Mouse (Mus musculus) CH12F3 (cell line): ENCODE data around the gene Kifc5b.
"Not testable (repeated sequence)": the region's sequence is repeated elsewhere in the genome, so short reads cannot be mapped to it uniquely, and the experiment has no call there.

Experiments used
- in situ Hi-C: fragments of 300-500 bp; cut with MboI; formaldehyde crosslinking; loops from 2 replicates; pipeline ENCODE4 v1.14.3; 2020; ENCODE audit warnings: low sequenced_read_pairs

Kifc5b gene

GRCm38 (mm10) chr17:26916711-26917482 lies at the start of gene Kifc5b:
Gene Kifc5b (plus strand): TSS chr17:26917091.
- in situ Hi-C loops: no loop called here

- in situ Hi-C loops: no loop called here
Observed at GRCm38 (mm10) chr17:26868756-26869155, 48.1 kb upstream of the Kifc5b start.

DNA sequence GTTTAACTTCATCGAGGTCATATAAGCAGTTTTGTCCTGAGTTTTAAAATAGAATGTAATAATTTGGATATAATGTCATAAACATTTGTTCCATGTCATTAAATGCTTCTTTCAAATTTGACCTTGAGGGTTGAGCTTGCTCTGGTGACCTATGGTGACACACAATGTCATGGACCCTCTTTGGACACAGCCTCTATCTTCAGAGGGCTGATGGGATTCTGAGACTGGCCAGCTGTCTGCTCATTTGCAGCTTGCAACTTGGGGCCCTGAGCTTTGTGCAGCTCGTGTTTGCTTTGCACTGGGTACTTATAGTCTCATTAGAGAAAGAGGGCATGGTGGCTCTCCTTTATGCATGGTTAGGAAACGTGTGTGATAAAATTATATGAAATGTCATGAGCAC lies 44.0 kb upstream of the Kifc5b start:
- in situ Hi-C loops: no loop called here

GRCm38 (mm10) chr17:26873502-26873901 lies 43.4 kb upstream of the Kifc5b start:
- in situ Hi-C loops: no loop called here

- in situ Hi-C loops: no loop called here
Observed at GRCm38 (mm10) chr17:26874542-26874941, 42.3 kb upstream of the Kifc5b start.

DNA sequence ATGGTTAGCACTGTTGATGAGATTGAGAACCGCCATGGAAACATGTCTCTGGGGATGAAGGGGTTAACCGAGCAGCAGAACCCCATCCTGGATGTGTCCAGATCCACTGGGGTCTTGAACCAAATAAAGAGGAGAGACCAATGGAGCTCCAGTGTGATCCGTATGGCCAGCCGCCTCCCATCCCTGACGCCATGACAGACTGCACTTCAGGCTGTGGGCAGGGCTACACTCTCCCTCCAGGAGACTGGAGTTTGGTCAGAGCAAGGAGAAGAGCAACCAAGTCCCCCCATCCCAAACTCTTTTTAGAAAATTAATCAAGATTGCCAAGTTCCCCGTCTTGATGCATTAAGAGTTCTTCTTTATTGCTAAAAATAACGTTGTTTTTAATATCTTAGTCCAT lies 39.0 kb upstream of the Kifc5b start:
- in situ Hi-C loops: loop anchor here (25.0 kb wide), 1 partner anchor 416 kb away; no protein-coding TSS in a partner anchor

DNA sequence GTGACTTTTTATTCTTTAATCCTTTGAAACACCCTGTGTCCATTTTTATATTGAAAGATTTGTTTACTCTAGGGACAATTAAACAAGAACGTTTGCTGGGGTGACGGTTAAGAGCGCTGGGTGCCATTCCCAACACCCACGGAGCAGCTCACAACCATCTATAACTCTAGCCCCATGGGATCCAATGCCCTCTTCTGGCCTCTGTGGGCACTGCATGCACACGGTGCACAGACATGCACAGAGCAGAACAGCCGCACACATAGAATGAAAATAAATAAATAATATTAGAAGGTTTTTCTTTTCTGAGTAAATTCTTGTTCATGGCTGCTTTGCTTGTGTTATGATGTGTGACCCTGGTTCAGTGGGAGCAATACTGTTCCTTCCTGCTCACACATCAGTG lies 37.7 kb upstream of the Kifc5b start:
- in situ Hi-C loops: loop anchor here (25.0 kb wide), 1 partner anchor 417 kb away; no protein-coding TSS in a partner anchor

GRCm38 (mm10) chr17:26882706-26883105 lies 34.2 kb upstream of the Kifc5b start:
- in situ Hi-C loops: loop anchor here (10.0 to 25.0 kb wide), 2 partner anchors 88 to 420 kb away; no protein-coding TSS in a partner anchor

DNA sequence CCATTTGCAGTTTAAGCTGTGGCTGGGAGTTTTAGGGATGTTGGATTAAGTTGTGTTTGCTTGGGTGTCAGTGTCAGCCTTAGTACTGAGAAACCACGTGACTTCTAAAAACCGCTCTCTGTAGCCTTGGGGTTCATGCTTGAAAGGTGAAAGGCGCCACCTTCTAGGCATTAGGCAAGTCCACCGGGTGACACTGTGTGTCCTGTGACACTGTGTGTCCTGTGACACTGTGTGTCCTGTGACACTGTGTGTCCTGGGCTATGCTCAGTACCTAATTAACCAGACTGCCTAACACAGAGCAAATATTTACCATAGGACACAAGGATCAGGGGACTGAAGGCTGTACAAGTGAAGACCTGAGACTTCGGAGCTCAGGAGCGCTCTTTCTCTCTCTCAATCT lies 33.3 kb upstream of the Kifc5b start:
- in situ Hi-C loops: loop anchor here (10.0 to 25.0 kb wide), 2 partner anchors 89 to 421 kb away; no protein-coding TSS in a partner anchor

DNA sequence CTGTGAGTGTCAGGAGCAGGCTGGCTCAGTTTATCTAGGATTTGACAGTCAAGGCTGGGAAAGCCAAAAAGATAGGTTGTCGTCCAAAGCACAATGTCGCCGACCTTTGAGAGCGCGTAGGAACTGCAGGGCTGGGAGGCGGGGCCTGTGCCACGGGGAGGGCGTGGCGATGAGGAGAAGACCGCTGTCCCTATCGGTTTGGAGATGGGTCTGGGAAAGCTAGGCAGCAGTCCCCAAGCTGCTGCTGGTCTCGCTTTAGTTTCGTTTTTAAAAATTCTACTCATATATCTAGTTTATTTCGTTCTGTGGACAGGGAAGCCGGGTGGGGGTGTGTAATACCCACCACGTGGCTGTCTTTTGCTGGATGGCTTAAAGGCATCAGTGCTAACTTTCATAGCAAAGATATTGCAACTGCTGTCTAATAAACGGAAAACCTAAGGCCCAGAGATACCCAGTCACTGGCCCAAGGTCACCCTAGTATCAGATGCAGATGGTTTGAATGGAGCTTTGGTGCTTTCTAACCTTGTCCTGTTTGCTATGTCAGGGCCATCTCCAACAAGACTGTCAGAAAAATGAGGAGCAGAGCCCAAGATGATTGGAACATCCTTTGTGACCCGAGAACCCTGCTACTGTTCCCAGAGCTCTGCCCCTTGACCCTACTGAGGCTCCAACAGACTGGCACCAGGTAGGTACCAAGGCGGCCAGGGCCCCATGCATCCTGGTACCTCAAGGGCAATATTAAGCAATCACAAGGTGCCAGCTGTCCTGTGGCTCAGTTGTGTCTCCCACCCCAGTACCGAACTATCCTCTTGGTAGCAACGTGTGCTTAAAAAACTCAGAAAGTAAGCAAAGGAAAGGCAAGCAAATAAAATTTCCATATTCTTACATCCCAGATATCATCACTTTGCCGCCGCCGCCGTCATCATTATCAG lies 31.6 kb upstream of the Kifc5b start:
- in situ Hi-C loops: loop anchor here (10.0 to 25.0 kb wide), 2 partner anchors 90 to 423 kb away; no protein-coding TSS in a partner anchor

GRCm38 (mm10) chr17:26886047-26886749 lies 30.7 kb upstream of the Kifc5b start:
- in situ Hi-C loops: loop anchor here (10.0 to 25.0 kb wide), 2 partner anchors 91 to 424 kb away; no protein-coding TSS in a partner anchor

DNA sequence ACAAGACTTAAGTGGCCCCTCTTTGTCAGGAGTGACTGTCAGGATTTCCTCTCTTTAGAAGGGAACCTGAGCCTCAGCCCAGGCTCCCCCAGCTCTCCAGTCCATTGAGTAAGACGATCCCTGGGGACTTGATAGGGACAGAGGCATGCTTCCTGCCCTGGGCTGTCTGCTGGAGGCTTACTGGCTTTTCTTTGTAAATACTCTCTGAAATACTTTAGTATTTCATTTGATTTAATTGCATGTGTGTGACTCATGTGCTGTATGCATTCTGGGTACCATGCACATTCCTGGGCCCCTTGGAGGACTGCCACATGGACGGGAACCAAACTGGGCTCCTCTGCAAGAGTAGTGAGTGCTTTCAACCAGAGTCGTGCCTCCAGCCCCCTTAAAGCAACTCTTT lies 29.0 kb upstream of the Kifc5b start:
- in situ Hi-C loops: loop anchor here (10.0 to 25.0 kb wide), 2 partner anchors 93 to 426 kb away; no protein-coding TSS in a partner anchor

- in situ Hi-C loops: loop anchor here (10.0 to 25.0 kb wide), 2 partner anchors 228 to 431 kb away; partner anchors contain the start of gene Atp6v0e
Observed at GRCm38 (mm10) chr17:26892635-26893375, 24.1 kb upstream of the Kifc5b start.

DNA sequence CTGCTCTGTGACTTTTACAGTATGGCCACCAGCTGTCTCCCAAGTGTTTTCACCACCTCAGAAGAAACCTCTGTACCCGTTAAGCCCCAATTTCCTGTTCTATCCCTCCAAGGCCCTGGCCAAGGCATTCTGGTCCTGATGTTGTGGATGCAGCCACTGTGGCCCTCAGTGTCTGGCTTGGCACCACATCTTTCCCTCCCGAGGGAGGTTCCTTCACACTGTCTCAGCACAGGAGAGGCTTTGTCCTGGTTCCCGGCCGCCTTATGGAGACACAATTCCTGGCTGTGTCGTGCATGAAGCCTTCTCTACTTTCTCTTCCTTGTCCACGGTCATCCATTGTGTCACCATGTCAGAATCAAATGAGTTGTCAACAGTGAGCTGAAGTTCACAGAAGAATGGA lies 23.4 kb upstream of the Kifc5b start:
- in situ Hi-C loops: loop anchor here (10.0 to 25.0 kb wide), 2 partner anchors 229 to 431 kb away; partner anchors contain the start of gene Atp6v0e

DNA sequence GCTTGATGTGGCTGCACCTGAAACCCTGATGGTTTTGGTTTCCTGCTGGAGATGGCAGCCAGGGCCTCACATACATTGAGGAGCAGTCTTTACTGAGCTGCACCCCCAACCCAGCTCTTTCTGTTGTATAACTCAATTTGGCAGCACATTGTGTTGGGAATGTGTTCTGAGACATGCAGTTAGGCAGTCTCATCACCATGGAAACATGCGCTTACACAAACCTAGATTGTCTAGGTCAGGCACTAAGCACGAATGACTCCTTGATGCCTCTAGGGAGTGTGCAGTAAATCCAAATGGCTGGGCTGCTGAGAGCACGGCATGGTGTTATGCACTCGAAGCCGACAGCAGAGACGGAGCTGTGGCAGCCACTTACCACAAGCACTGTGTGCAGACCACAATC lies 22.5 kb upstream of the Kifc5b start:
- in situ Hi-C loops: loop anchor here (10.0 to 25.0 kb wide), 2 partner anchors 230 to 432 kb away; partner anchors contain the start of gene Atp6v0e

GRCm38 (mm10) chr17:26895578-26895977 lies 21.3 kb upstream of the Kifc5b start:
- in situ Hi-C loops: loop anchor here (10.0 to 25.0 kb wide), 2 partner anchors 231 to 433 kb away; partner anchors contain the start of gene Atp6v0e

- in situ Hi-C loops: no loop called here
Observed at GRCm38 (mm10) chr17:26900916-26901315, 16.0 kb upstream of the Kifc5b start.

- in situ Hi-C loops: no loop called here
Observed at GRCm38 (mm10) chr17:26904320-26904719, 12.6 kb upstream of the Kifc5b start.

DNA sequence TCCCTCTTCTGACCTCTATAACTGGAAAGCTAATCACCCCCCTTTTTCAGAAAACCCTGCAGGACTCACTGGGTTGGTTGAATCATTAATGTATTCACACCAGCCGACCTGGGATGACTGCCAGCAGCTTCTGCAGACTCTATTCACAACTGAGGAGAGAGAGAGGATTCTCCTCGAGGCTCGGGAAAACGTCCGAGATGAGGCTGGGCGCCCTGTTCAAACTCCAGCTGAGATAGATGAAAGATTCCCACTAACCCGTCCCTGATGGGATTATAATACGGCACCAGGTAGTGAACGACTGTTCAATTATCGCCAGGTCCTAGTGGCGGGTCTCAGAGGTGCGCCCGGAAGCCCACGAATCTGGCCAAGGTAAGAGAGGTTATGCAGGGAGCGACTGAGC lies 9.4 kb upstream of the Kifc5b start:
- in situ Hi-C loops: not testable (repeated sequence)

DNA sequence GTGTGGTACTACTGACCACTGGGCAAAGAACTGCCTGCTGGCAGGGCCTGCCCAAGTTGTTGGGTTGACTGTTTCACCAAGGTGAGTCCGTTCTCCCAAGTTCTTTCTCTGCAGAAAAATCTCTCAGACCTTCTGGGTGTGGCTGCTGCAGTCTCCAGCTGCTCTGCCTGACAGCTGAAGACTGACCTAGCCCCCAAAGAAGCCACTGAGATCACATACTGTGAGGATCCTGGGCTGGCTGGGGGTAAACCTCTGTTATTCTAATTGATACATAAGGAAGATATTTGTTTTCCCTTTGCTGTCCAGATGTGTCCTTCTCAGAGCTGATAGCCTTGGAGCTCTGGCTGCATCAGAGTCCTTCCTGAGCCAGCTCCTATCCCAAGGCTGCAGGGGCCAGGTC lies 1.6 kb upstream of the Kifc5b start:
- in situ Hi-C loops: no loop called here
